Comparison of ENCODE assay signal across 21 mouse cellular contexts in the genomic region with DNA sequence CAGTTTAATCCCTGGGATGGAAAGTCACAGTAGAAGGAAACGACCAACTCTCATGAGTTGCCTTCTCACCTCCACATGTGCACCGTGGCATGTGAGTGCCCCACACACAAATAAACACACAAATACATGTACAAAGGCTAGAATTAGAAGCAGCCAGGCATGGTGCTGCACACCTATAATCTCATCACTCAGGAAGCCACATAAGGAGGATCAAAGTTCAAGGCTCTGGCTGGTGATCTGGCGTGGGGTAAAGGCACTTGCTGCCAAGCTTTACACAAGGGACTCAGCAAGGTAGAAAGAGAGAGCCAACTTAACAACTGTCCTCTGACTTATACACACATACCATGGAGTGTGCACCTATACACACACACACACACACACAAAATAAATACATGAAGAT. TPM values are rescaled to one million over a fixed set of nuclear protein-coding genes. Genes with fewer than 3 reads are reported as not detected.
DNase-seq lines count a peak whose midpoint lies in the region; ATAC-seq and TF ChIP-seq lines count a peak whose summit lies in the region.
"Had no signal": no experiment of that assay in that cellular context is flagged by ENCODE, and none has a peak within 500 bp of the region (broad histone marks: within the 10 kb centered on the region; RNA-seq: fewer than 3 reads in every experiment).

No protein-coding gene starts in this region.

- TF ChIP-seq POLR2A in kidney, adult 2 months (IDR thresholded peaks at IDR 0.05; ENCODE audit: low read depth, low read length): no peak

- peak overlapping the region; percentile 15 for H3K27ac ChIP-seq in kidney, adult 2 months (ENCODE audit: insufficient read depth, low read depth, low read length)
- no peak overlapping the region for H3K27ac ChIP-seq in kidney, embryonic 15.5 days
- H3K27ac ChIP-seq in midbrain, embryonic 11.5 days (ENCODE audit: low read depth, low read length): no peak overlapping the region
- no peak overlapping the region for H3K27ac ChIP-seq in midbrain, postnatal 0 days (ENCODE audit: low read depth, low read length)
- H3K27ac ChIP-seq: embryonic facial prominence, embryonic 13.5 days; embryonic facial prominence, embryonic 15.5 days; forebrain, embryonic 10.5 days; forebrain, embryonic 12.5 days had no signal

- H3K4me1 ChIP-seq in kidney, adult 2 months (ENCODE audit: control insufficient read depth, insufficient read depth, low read length): peaks cover 38% of the 10 kb centered on the region
- peaks cover 37% of the 10 kb centered on the region for H3K4me1 ChIP-seq in kidney, embryonic 15.5 days
- H3K4me1 ChIP-seq in midbrain, embryonic 11.5 days (ENCODE audit: control insufficient read depth, insufficient read depth, low read length): peaks cover 5% of the 10 kb centered on the region
- H3K4me1 ChIP-seq in midbrain, postnatal 0 days (ENCODE audit: insufficient read depth, low read length): peaks cover 7% of the 10 kb centered on the region; the same call in 1 of the 2 replicates

- no peak overlapping the region for H3K9ac ChIP-seq in kidney, embryonic 15.5 days
- no peak overlapping the region for H3K9ac ChIP-seq in midbrain, embryonic 11.5 days (ENCODE audit: low read length)
- H3K9ac ChIP-seq in midbrain, postnatal 0 days (replicated peaks; ENCODE audit: low read length, poor library complexity, severe bottlenecking): no peak overlapping the region
- H3K9ac ChIP-seq: embryonic facial prominence, embryonic 13.5 days; embryonic facial prominence, embryonic 15.5 days; forebrain, embryonic 12.5 days had no signal

- no peaks in the 10 kb centered on the region for H3K9me3 ChIP-seq in kidney, embryonic 15.5 days (replicated peaks)
- H3K9me3 ChIP-seq in midbrain, embryonic 11.5 days (ENCODE audit: control insufficient read depth, low read length): no peaks in the 10 kb centered on the region
- no peaks in the 10 kb centered on the region for H3K9me3 ChIP-seq in midbrain, postnatal 0 days (ENCODE audit: low read length)
- H3K9me3 ChIP-seq: embryonic facial prominence, embryonic 13.5 days; embryonic facial prominence, embryonic 15.5 days; forebrain, embryonic 10.5 days; forebrain, embryonic 12.5 days had no signal

- no peaks in the 10 kb centered on the region; the same call in 1 of the 2 replicates for H3K36me3 ChIP-seq in kidney, adult 2 months (ENCODE audit: control insufficient read depth, insufficient read depth, low read length)
- peaks cover 2% of the 10 kb centered on the region for H3K36me3 ChIP-seq in kidney, embryonic 15.5 days
- H3K36me3 ChIP-seq in midbrain, embryonic 11.5 days (ENCODE audit: control insufficient read depth, insufficient read depth, low read length): peaks cover 4% of the 10 kb centered on the region; the same call in 1 of the 2 replicates
- peaks cover 4% of the 10 kb centered on the region for H3K36me3 ChIP-seq in midbrain, postnatal 0 days (ENCODE audit: insufficient read depth, low read length)
- H3K36me3 ChIP-seq: embryonic facial prominence, embryonic 15.5 days had no signal

- no peak for TF ChIP-seq CTCF in kidney, adult 2 months (conservative IDR thresholded peaks at IDR 0.05; ENCODE audit: insufficient read depth, insufficient read length, low read depth, low read length)
- no peak for TF ChIP-seq CTCF in midbrain, postnatal 0 days (IDR thresholded peaks at IDR 0.05)

- ATAC-seq in kidney, embryonic 15.5 days (replicated peaks; ENCODE audit: low FRiP score): no peak
- no peak for ATAC-seq in midbrain, embryonic 11.5 days (ENCODE audit: low FRiP score)
- ATAC-seq in midbrain, postnatal 0 days (ENCODE audit: low FRiP score): no peak
- ATAC-seq: forebrain, embryonic 14.5 days had no signal

- no peak overlapping the region for H3K4me3 ChIP-seq in kidney, adult 2 months (ENCODE audit: insufficient read depth, low read depth, low read length)
- no peak overlapping the region for H3K4me3 ChIP-seq in kidney, embryonic 15.5 days (replicated peaks)
- H3K4me3 ChIP-seq in midbrain, embryonic 11.5 days (ENCODE audit: low read depth, low read length): no peak overlapping the region
- H3K4me3 ChIP-seq in midbrain, postnatal 0 days (ENCODE audit: low read depth, low read length): no peak overlapping the region
- H3K4me3 ChIP-seq: embryonic facial prominence, embryonic 13.5 days; embryonic facial prominence, embryonic 15.5 days; erythroblast, embryonic 14.5 days; forebrain, embryonic 10.5 days; forebrain, embryonic 12.5 days had no signal

- H3K27me3 ChIP-seq in kidney, adult 2 months (replicated peaks; ENCODE audit: control insufficient read depth, insufficient read depth, low read length): no peaks in the 10 kb centered on the region
- no peaks in the 10 kb centered on the region for H3K27me3 ChIP-seq in kidney, embryonic 15.5 days
- no peaks in the 10 kb centered on the region for H3K27me3 ChIP-seq in midbrain, embryonic 11.5 days (ENCODE audit: control insufficient read depth, insufficient read depth, low read length)
- H3K27me3 ChIP-seq in midbrain, postnatal 0 days (ENCODE audit: insufficient read depth, low read length): no peaks in the 10 kb centered on the region
- H3K27me3 ChIP-seq: embryonic facial prominence, embryonic 13.5 days; embryonic facial prominence, embryonic 15.5 days had no signal

- H3K4me2 ChIP-seq in kidney, embryonic 15.5 days: no peak overlapping the region
- H3K4me2 ChIP-seq in midbrain, embryonic 11.5 days: no peak overlapping the region
- no peak overlapping the region for H3K4me2 ChIP-seq in midbrain, postnatal 0 days (ENCODE audit: low read depth, low read length, poor library complexity, severe bottlenecking)
- H3K4me2 ChIP-seq: embryonic facial prominence, embryonic 13.5 days; embryonic facial prominence, embryonic 15.5 days; forebrain, embryonic 12.5 days had no signal

- DNase-seq in kidney, adult 2 months: peak; percentile 76
- peak; percentile 49 to 60 for DNase-seq in kidney, postnatal 36 days
- DNase-seq in kidney, postnatal 4 days: no peak
- peak; percentile 51 for DNase-seq in midbrain, embryonic 11.5 days (ENCODE audit: low spot score, missing footprints)
- no peak for DNase-seq in midbrain, postnatal 0 days (ENCODE audit: low spot score)
- DNase-seq: adrenal gland, adult 2 months; adrenal gland, postnatal 10 days; adrenal gland, postnatal 25 days; cerebellum, adult 11 months; cerebellum, adult 18-20 months; cerebellum, adult 8-10 months; cerebellum, adult 9-11 months; cerebellum, postnatal 36 days; embryo, embryonic 11 days had no signal

- WGBS in kidney, adult 2 months: 43% methylated on average over 3 of the region's 3 CpGs
- 67% methylated on average over 3 of the region's 3 CpGs for WGBS in kidney, embryonic 15.5 days
- WGBS in midbrain, embryonic 11.5 days: 76% methylated on average over 3 of the region's 3 CpGs
- WGBS in midbrain, postnatal 0 days: 80% methylated on average over 3 of the region's 3 CpGs

RNA-seq across cellular contexts. Expression of a gene that starts 1.8 kb away (rescaled TPM):
- polyA plus RNA-seq in kidney, adult 2 months (2012; rRNA removed): 121 and 131 TPM in 2 replicates
- 23.9 and 26.5 TPM in 2 replicates for polyA plus RNA-seq in kidney, embryonic 15.5 days (2015; fragmentation: Nextera tagmentation; extraction: Ambion mirVana)
- 11.0 and 12.9 TPM in 2 replicates for polyA plus RNA-seq in midbrain, embryonic 11.5 days (2014; fragmentation: Nextera tagmentation; extraction: Ambion mirVana)
- total RNA-seq in midbrain, postnatal 0 days (2014; rRNA removed): 60.1 and 60.6 TPM in 2 replicates
- polyA plus RNA-seq in midbrain, postnatal 0 days (2015; fragmentation: Nextera tagmentation; extraction: Ambion mirVana): 23.6 and 25.4 TPM in 2 replicates

RNA-seq across cellular contexts. Expression of a gene that starts 55.1 kb away (rescaled TPM):
- 24.6 and 25.8 TPM in 2 replicates for polyA plus RNA-seq in kidney, adult 2 months (2012; rRNA removed)
- polyA plus RNA-seq in kidney, embryonic 15.5 days (2015; fragmentation: Nextera tagmentation; extraction: Ambion mirVana): 99.1 and 106 TPM in 2 replicates
- polyA plus RNA-seq in midbrain, embryonic 11.5 days (2014; fragmentation: Nextera tagmentation; extraction: Ambion mirVana): 152 and 156 TPM in 2 replicates
- 154 and 183 TPM in 2 replicates for total RNA-seq in midbrain, postnatal 0 days (2014; rRNA removed)
- polyA plus RNA-seq in midbrain, postnatal 0 days (2015; fragmentation: Nextera tagmentation; extraction: Ambion mirVana): 142 and 146 TPM in 2 replicates

RNA-seq across cellular contexts. Expression of a gene that starts 55.5 kb away (rescaled TPM):
- 46.5 and 47.3 TPM in 2 replicates for polyA plus RNA-seq in kidney, adult 2 months (2012; rRNA removed)
- 34.8 and 37.4 TPM in 2 replicates for polyA plus RNA-seq in kidney, embryonic 15.5 days (2015; fragmentation: Nextera tagmentation; extraction: Ambion mirVana)
- polyA plus RNA-seq in midbrain, embryonic 11.5 days (2014; fragmentation: Nextera tagmentation; extraction: Ambion mirVana): 34.3 and 35.0 TPM in 2 replicates
- 147 and 154 TPM in 2 replicates for total RNA-seq in midbrain, postnatal 0 days (2014; rRNA removed)
- polyA plus RNA-seq in midbrain, postnatal 0 days (2015; fragmentation: Nextera tagmentation; extraction: Ambion mirVana): 43.9 TPM in 2 replicates

RNA-seq across cellular contexts. Expression of a gene that starts 58.2 kb away (rescaled TPM):
- 31.6 and 40.3 TPM in 2 replicates for polyA plus RNA-seq in kidney, adult 2 months (2012; rRNA removed)
- 28.2 and 29.3 TPM in 2 replicates for polyA plus RNA-seq in kidney, embryonic 15.5 days (2015; fragmentation: Nextera tagmentation; extraction: Ambion mirVana)
- polyA plus RNA-seq in midbrain, embryonic 11.5 days (2014; fragmentation: Nextera tagmentation; extraction: Ambion mirVana): 10.4 and 12.9 TPM in 2 replicates
- total RNA-seq in midbrain, postnatal 0 days (2014; rRNA removed): 10.9 and 15.4 TPM in 2 replicates
- polyA plus RNA-seq in midbrain, postnatal 0 days (2015; fragmentation: Nextera tagmentation; extraction: Ambion mirVana): 12.2 and 14.2 TPM in 2 replicates

Comparison
In these comparisons a context has a peak if more than half of its experiments do, and no peak if none do; other contexts are left out.
1. DNase-seq: peak in kidney, adult 2 months (single experiment), kidney, postnatal 36 days (2 of 2) and midbrain, embryonic 11.5 days (single experiment); none in kidney, postnatal 4 days (0 of 2) and midbrain, postnatal 0 days (single experiment).